Mouse (Mus musculus) CH12.LX (cell line): ENCODE measurements around the gene Dapk1.

ENCODE experiments used
- CTCF ChIP-seq, 2 experiments: IDR thresholded peaks in 1 of 2; conservative IDR thresholded peaks in 1 of 2; 2 replicates each; pipeline ENCODE4 v1.5.1; 2011 to 2012; ENCODE audit warnings: low read depth in 2 of 2, low read length in 2 of 2, improper control_type of control experiment in 1 of 2, inconsistent platforms in 1 of 2, mild to moderate bottlenecking in 1 of 2, moderate library complexity in 1 of 2
- EP300 ChIP-seq: IDR thresholded peaks from 2 replicates; pipeline ENCODE4 v1.6.1; 2011; ENCODE audit warnings: low read length, improper control_type of control experiment
- HCFC1 ChIP-seq: IDR thresholded peaks from 2 replicates; pipeline ENCODE4 v1.6.1; 2012; ENCODE audit warnings: low read depth, mild to moderate bottlenecking, inconsistent platforms, low read length, improper control_type of control experiment
- KAT2A ChIP-seq: IDR thresholded peaks from 2 replicates; pipeline ENCODE4 v1.6.1; 2012; ENCODE audit warnings: low read length, improper control_type of control experiment, inconsistent platforms; ENCODE audit not compliant: insufficient replicate concordance
- MXI1 ChIP-seq: IDR thresholded peaks from 2 replicates; pipeline ENCODE4 v1.6.1; 2011; ENCODE audit warnings: mild to moderate bottlenecking, low read depth, low read length, improper control_type of control experiment
- POLR2A ChIP-seq: IDR thresholded peaks from 2 replicates; pipeline ENCODE4 v1.6.1; 2011; ENCODE audit warnings: low read depth, mild to moderate bottlenecking, improper control_type of control experiment, low read length
- RAD21 ChIP-seq: IDR thresholded peaks from 2 replicates; pipeline ENCODE4 v1.6.1; 2011; ENCODE audit warnings: low read depth, mild to moderate bottlenecking, low read length, improper control_type of control experiment, moderate library complexity
- SIN3A ChIP-seq: IDR thresholded peaks from 2 replicates; pipeline ENCODE4 v1.6.1; 2012; ENCODE audit warnings: low read length, improper control_type of control experiment, inconsistent platforms
- USF1 ChIP-seq: IDR thresholded peaks from 2 replicates; pipeline ENCODE4 v1.6.1; 2014; ENCODE audit warnings: low read depth, mild to moderate bottlenecking, inconsistent platforms, low read length, improper control_type of control experiment
- ZC3H11A ChIP-seq: IDR thresholded peaks from 2 replicates; pipeline ENCODE4 v1.6.1; 2012; ENCODE audit warnings: low read depth, mild to moderate bottlenecking, inconsistent platforms, low read length, improper control_type of control experiment
- ZKSCAN1 ChIP-seq: IDR thresholded peaks from 2 replicates; pipeline ENCODE4 v1.6.1; 2012; ENCODE audit warnings: low read depth, inconsistent platforms, low read length, improper control_type of control experiment, borderline replicate concordance

- TF ChIP-seq ZC3H11A (no peak), POLR2A (no peak), CTCF (conservative IDR thresholded peaks at IDR 0.05 in 1 of 2, IDR thresholded peaks at IDR 0.05 in 1 of 2; ENCODE audit: low read depth in 2 of 2, low read length in 2 of 2) (no peak), MXI1 (no peak), EP300 (no peak), ZKSCAN1 (no peak), USF1 (no peak), KAT2A (no peak), SIN3A (no peak), HCFC1 (no peak), RAD21 (no peak)
Observed at GRCm38 (mm10) chr13:60722763-60723162, 121.0 kb downstream of the Dapk1 start.
